Mouse (Mus musculus) intestine, embryonic 16.5 days (tissue): ENCODE measurements around the gene Foxred2. TPM values are rescaled to one million over a fixed set of nuclear protein-coding genes. Genes with fewer than 3 reads are reported as not detected.

Experiments used
- ATAC-seq: fragments of 200-750 bp; cut with Nextera tagmentation; 2 replicates; pipeline ENCODE4 v1.8.0; 2017; ENCODE audit warnings: moderate TSS enrichment, moderate library complexity
- H3K27ac ChIP-seq: fragments of 300-500 bp; sonication (generic); 2 replicates; pipeline ENCODE4 v1.5.1; 2014; ENCODE audit warnings: mild to moderate bottlenecking, low read length
- H3K27me3 ChIP-seq: fragments of 300-500 bp; sonication (generic); replicated peaks from 2 replicates; pipeline ENCODE4 v1.6.1; 2014; ENCODE audit warnings: low read length, control low read depth, mixed read lengths; ENCODE audit not compliant: control insufficient read depth, insufficient read depth
- H3K36me3 ChIP-seq: fragments of 300-500 bp; sonication (generic); 2 replicates; pipeline ENCODE4 v1.6.1; 2014; ENCODE audit warnings: low read length, control low read depth; ENCODE audit not compliant: control insufficient read depth, insufficient read depth
- H3K4me1 ChIP-seq: fragments of 300-500 bp; sonication (generic); 2 replicates; pipeline ENCODE4 v1.6.1; 2014; ENCODE audit warnings: low read length, control low read depth, mixed read lengths; ENCODE audit not compliant: control insufficient read depth, insufficient read depth
- H3K4me2 ChIP-seq: fragments of 300-500 bp; sonication (generic); 2 replicates; pipeline ENCODE4 v1.6.1; 2014; ENCODE audit warnings: low read depth, low read length, control low read depth
- H3K4me3 ChIP-seq: fragments of 300-500 bp; sonication (generic); 2 replicates; pipeline ENCODE4 v1.5.1; 2014; ENCODE audit warnings: mild to moderate bottlenecking, low read length
- H3K9ac ChIP-seq: fragments of 300-500 bp; sonication (generic); 2 replicates; pipeline ENCODE4 v1.6.1; 2014; ENCODE audit warnings: low read depth, low read length
- H3K9me3 ChIP-seq: fragments of 300-500 bp; sonication (generic); 2 replicates; pipeline ENCODE4 v1.6.1; 2016; ENCODE audit warnings: low read length, control low read depth; ENCODE audit not compliant: control insufficient read depth
- WGBS: fragments of 180-500 bp; shearing (Covaris S2); extraction: QIAGEN DNeasy Blood & Tissue Kit; methylation state at CpG from one replicate; pipeline ENCODE4 v1.1.7; 2014; 5-methylcytosine and 5-hydroxymethylcytosine counted together
- polyA plus RNA-seq: library from polyadenylated mRNA; unstranded; fragments of >200 nt; fragmentation: Nextera tagmentation; extraction: Ambion mirVana; gene quantifications from 2 replicates; pipeline ENCODE4 v1.2.1, GENCODE M21; 2015

The Foxred2 gene
- polyA plus RNA-seq, 1 experiment from 2014 or later, result 1.8 TPM

- 0 out of 2 replicates have a peak, but pooled peaks cover 3% of the 10 kb centered on the region for H3K27me3 ChIP-seq
- H3K4me3 ChIP-seq, result no peak overlapping the region
- ATAC-seq, result no peak
- WGBS, result 72% methylated on average over 6 of the region's 6 CpGs
- no peak overlapping the region for H3K27ac ChIP-seq
- peaks cover under 1% of the 10 kb centered on the region; the same call in 1 of the 2 replicates for H3K4me1 ChIP-seq
- H3K9me3 ChIP-seq, result no peaks in the 10 kb centered on the region
- no peaks in the 10 kb centered on the region for H3K36me3 ChIP-seq
- H3K9ac ChIP-seq, result no peak overlapping the region
- no peak overlapping the region for H3K4me2 ChIP-seq
Observed at GRCm38 (mm10) chr15:77974165-77974841, 17.8 kb upstream of the Foxred2 start.

DNA sequence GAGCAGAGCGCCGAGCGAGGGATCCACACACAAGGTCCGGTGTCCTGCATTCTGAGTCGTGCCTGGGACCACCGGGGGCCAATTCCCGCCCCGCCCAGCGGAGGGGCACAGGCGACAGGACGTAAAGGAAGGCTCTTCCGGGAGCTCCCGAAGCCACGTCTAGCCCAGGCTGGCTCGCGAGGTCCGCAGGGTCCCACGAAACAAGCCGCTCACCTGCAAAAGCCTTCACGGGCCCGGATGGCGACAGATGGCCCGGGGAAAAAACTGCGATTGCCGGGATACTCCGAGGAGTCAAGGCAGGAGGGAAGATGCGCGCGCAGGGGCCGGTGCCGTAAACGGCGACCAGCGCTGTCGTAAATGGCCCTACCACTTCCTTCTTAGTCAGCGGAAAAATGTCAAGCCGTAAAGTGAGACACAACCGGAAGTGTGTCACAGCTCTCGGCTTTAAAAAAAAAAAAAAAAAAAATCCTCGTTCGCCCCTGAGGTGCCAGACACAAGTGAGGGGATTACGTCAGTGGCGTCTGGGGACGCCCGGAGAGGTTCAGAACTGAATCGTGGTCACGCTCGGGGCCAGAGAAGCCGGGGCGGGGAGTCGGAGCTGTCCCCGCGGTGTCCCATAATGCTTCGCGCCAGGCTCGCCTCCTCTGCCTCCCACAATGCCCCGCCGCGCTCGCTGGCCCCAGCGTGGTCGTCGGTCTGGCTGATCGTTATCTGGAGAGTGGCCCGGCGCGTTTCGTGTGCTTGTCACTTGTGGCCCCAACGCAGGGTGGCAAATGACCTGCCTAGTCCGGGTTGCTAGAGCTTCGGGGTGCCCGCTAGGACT is 14.2 kb upstream of the Foxred2 start, which contains the start of gene Eif3d:
Eif3d (minus strand) TSS at position 344 of the 823 bp plus-strand sequence.
- H3K4me3 ChIP-seq, result peak within 1 kb of the TSS; percentile 96
- H3K9me3 ChIP-seq, result no peaks in the 10 kb centered on the region
- H3K9ac ChIP-seq, result peak within 1 kb of the TSS; percentile 98
- peak within 1 kb of the TSS; percentile 99 for H3K27ac ChIP-seq
- H3K36me3 ChIP-seq, result peaks cover 15% of the 10 kb centered on the region; the same call in 1 of the 2 replicates
- peak within 1 kb of the TSS; percentile 80 for H3K4me2 ChIP-seq
- peak; percentile 89 for ATAC-seq
- 0 out of 2 replicates have a peak, but pooled peaks cover 3% of the 10 kb centered on the region for H3K27me3 ChIP-seq
- H3K4me1 ChIP-seq, result peaks cover 6% of the 10 kb centered on the region; the same call in 1 of the 2 replicates
- WGBS, result under 1% methylated on average over 72 of the region's 72 CpGs

GRCm38 (mm10) chr15:77969940-77970469 is 13.5 kb upstream of the Foxred2 start:
- H3K4me1 ChIP-seq, result peaks cover 6% of the 10 kb centered on the region; the same call in 1 of the 2 replicates
- peaks cover 15% of the 10 kb centered on the region; the same call in 1 of the 2 replicates for H3K36me3 ChIP-seq
- peak overlapping the region; percentile 99 for H3K27ac ChIP-seq
- H3K4me2 ChIP-seq, result peak overlapping the region; percentile 80
- H3K9ac ChIP-seq, result peak overlapping the region; percentile 98
- H3K4me3 ChIP-seq, result peak overlapping the region; percentile 96
- H3K9me3 ChIP-seq, result no peaks in the 10 kb centered on the region
- 2% methylated on average over 15 of the region's 15 CpGs for WGBS
- H3K27me3 ChIP-seq, result 0 out of 2 replicates have a peak, but pooled peaks cover 3% of the 10 kb centered on the region
- ATAC-seq, result no peak; the same call in 1 of the 2 replicates

- no peak for ATAC-seq
Observed at GRCm38 (mm10) chr15:77965117-77965528, 8.6 kb upstream of the Foxred2 start.

DNA sequence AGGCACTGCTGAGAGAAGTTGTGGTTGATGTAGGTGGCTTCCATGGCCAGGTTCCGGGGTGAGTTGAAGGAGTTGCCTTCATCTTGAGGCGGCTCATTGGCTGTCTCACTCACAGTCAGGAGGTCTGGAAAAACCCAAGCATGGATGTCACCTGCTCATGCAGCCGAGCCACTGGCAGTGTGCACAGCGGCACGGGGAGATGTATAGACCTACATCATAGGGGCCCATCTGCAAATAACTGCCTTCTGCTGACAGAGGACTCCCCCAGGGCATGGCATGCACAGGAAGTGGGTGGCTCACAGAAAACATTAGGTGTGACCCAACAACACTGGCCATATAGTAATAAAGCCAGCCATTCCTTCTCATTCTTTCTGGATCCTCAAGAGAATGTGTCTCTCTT is 5.9 kb upstream of the Foxred2 start:
- Histone ChIP-seq H3K36me3 (peaks cover 60% of the 10 kb centered on the region), H3K4me3 (no peak overlapping the region), H3K4me1 (no peaks in the 10 kb centered on the region), H3K9me3 (no peaks in the 10 kb centered on the region), H3K27me3 (no peaks in the 10 kb centered on the region), H3K9ac (no peak overlapping the region), H3K27ac (no peak overlapping the region), H3K4me2 (no peak overlapping the region)
- ATAC-seq, result no peak
- WGBS, result 95% methylated on average over 5 of the region's 5 CpGs

More at GRCm38 (mm10) chr15:77965117-77965528, 8.6 kb upstream of the Foxred2 start:
- Histone ChIP-seq H3K36me3 (peaks cover 47% of the 10 kb centered on the region), H3K4me1 (peaks cover 6% of the 10 kb centered on the region; the same call in 1 of the 2 replicates), H3K27me3 (no peaks in the 10 kb centered on the region), H3K9me3 (no peaks in the 10 kb centered on the region), H3K4me2 (no peak overlapping the region), H3K4me3 (no peak overlapping the region), H3K27ac (no peak overlapping the region), H3K9ac (no peak overlapping the region)
- WGBS, result 79% methylated on average over 9 of the region's 9 CpGs

GRCm38 (mm10) chr15:77960693-77961092 is 4.2 kb upstream of the Foxred2 start:
- no peak overlapping the region for H3K4me3 ChIP-seq
- no peak for ATAC-seq
- H3K36me3 ChIP-seq, result peaks cover 48% of the 10 kb centered on the region
- WGBS, result 85% methylated on average over 6 of the region's 6 CpGs
- peaks cover 13% of the 10 kb centered on the region for H3K4me1 ChIP-seq
- H3K9me3 ChIP-seq, result no peaks in the 10 kb centered on the region
- H3K4me2 ChIP-seq, result no peak overlapping the region
- H3K27ac ChIP-seq, result no peak overlapping the region
- peaks cover 9% of the 10 kb centered on the region for H3K27me3 ChIP-seq
- H3K9ac ChIP-seq, result no peak overlapping the region

- H3K4me2 ChIP-seq, result no peak overlapping the region
- no peak overlapping the region for H3K4me3 ChIP-seq
- 57% methylated on average over 3 of the region's 3 CpGs for WGBS
- no peak overlapping the region for H3K27ac ChIP-seq
- no peaks in the 10 kb centered on the region for H3K9me3 ChIP-seq
- H3K36me3 ChIP-seq, result peaks cover 36% of the 10 kb centered on the region
- H3K27me3 ChIP-seq, result peaks cover 12% of the 10 kb centered on the region
- H3K9ac ChIP-seq, result no peak overlapping the region
- peaks cover 17% of the 10 kb centered on the region for H3K4me1 ChIP-seq
- no peak for ATAC-seq
Observed at GRCm38 (mm10) chr15:77958071-77958470, 1.5 kb upstream of the Foxred2 start.

DNA sequence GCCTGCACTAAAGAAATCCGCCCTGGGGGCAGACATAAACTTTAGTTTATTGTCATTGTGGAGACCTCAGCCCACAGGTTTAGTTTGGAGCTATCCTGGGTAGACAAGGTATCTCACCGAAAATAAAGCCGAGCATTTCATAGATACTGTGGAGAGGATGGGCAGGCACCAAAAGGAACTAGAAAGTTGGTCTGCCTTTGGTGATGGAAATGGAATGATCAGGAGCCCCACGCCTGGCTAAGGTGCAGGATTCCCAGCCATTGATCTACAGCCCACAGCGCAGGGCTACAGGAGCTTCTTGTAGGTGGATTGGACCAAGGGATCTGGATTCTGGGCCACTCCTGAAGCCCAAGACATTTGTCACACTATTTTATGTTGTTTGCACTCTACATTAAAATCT is 1.1 kb upstream of the Foxred2 start:
- no peaks in the 10 kb centered on the region for H3K9me3 ChIP-seq
- no peak overlapping the region for H3K4me2 ChIP-seq
- H3K4me3 ChIP-seq, result no peak overlapping the region
- no peak overlapping the region for H3K9ac ChIP-seq
- H3K4me1 ChIP-seq, result peaks cover 17% of the 10 kb centered on the region
- no peak for ATAC-seq
- 44% methylated on average over 5 of the region's 5 CpGs for WGBS
- H3K27ac ChIP-seq, result no peak overlapping the region
- H3K36me3 ChIP-seq, result peaks cover 32% of the 10 kb centered on the region
- peaks cover 12% of the 10 kb centered on the region for H3K27me3 ChIP-seq
